In the genomic region with DNA sequence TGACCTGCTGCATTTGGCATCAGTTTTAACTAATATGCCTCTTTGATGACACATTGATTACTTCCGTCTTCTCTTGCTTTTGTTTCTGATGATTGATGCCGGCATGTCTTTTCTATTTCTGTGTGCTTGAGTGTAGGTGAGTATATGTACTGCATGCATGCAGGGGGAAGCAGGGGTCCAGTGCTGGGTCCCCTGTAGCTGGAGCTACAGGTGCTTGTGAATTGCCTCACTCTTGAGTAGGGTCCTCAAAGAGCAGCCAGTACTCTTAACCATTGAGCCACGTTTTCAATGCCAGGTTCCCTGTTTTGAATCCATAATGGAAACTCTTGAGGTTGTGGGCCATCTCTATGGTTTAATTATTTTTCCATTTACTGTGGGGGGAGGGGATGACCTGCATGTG, we compare ENCODE assay signal across 24 mouse cellular contexts. TPM values are rescaled to one million over a fixed set of nuclear protein-coding genes. Genes with fewer than 3 reads are reported as not detected.
DNase-seq lines count a peak whose midpoint lies in the region; ATAC-seq and TF ChIP-seq lines count a peak whose summit lies in the region.
"Had no signal": no experiment of that assay in that cellular context is flagged by ENCODE, and none has a peak within 500 bp of the region (broad histone marks: within the 10 kb centered on the region; RNA-seq: fewer than 3 reads in every experiment).

No protein-coding gene starts in this region.

- H3K79me2 ChIP-seq in MEL (ENCODE audit: control insufficient read depth, insufficient read depth, low read length, poor library complexity) = peaks cover 4% of the 10 kb centered on the region; the same call in 1 of the 2 replicates

- 0 out of 2 replicates have a peak overlapping the region, but pooled peaks have one; percentile 48 for H3K27ac ChIP-seq in heart, embryonic 12.5 days (ENCODE audit: poor library complexity, severe bottlenecking)
- no peak overlapping the region for H3K27ac ChIP-seq in heart, embryonic 11.5 days (ENCODE audit: low read depth, low read length)
- H3K27ac ChIP-seq in MEL (ENCODE audit: control insufficient read depth, low read depth, low read length) = no peak overlapping the region
- H3K27ac ChIP-seq: forebrain, embryonic 12.5 days; forebrain, embryonic 15.5 days; hindbrain, embryonic 14.5 days; hindbrain, postnatal 0 days had no signal

- H3K4me3 ChIP-seq in heart, embryonic 12.5 days = no peak overlapping the region
- no peak overlapping the region for H3K4me3 ChIP-seq in heart, embryonic 11.5 days (ENCODE audit: low read depth, low read length)
- no peak overlapping the region for H3K4me3 ChIP-seq in MEL (ENCODE audit: control insufficient read depth in 1 of 2, insufficient read depth in 1 of 2, low read depth in 2 of 2, low read length in 2 of 2)
- H3K4me3 ChIP-seq: embryonic facial prominence, embryonic 12.5 days; embryonic facial prominence, embryonic 15.5 days; forebrain, embryonic 12.5 days; forebrain, embryonic 15.5 days; heart, embryonic 15.5 days had no signal

- H3K9ac ChIP-seq in heart, embryonic 12.5 days = no peak overlapping the region
- no peak overlapping the region for H3K9ac ChIP-seq in heart, embryonic 11.5 days (ENCODE audit: low read depth, low read length)
- no peak overlapping the region for H3K9ac ChIP-seq in MEL (ENCODE audit: control insufficient read depth, low read depth, low read length, poor library complexity, severe bottlenecking)
- H3K9ac ChIP-seq: embryonic facial prominence, embryonic 12.5 days; embryonic facial prominence, embryonic 15.5 days; forebrain, embryonic 12.5 days; forebrain, embryonic 15.5 days; heart, embryonic 15.5 days; hindbrain, embryonic 14.5 days had no signal

- no peak for TF ChIP-seq EP300 in MEL (IDR thresholded peaks at IDR 0.05; ENCODE audit: low read depth in 1 of 2, low read length in 2 of 2)

- TF ChIP-seq RAD21 in MEL (IDR thresholded peaks at IDR 0.05; ENCODE audit: low read depth, low read length) = no peak

- intact Hi-C loops in heart, postnatal 25 days (cut with DNase I) = no loop called here

- peak; percentile 43 for DNase-seq in heart, postnatal 4 days
- no peak for DNase-seq in heart, postnatal 25 days (ENCODE audit: low spot score)
- DNase-seq in MEL (ENCODE audit: low read depth, low spot score) = peak; percentile 18
- DNase-seq: adrenal gland, postnatal 10 days; adrenal gland, postnatal 36 days; cerebellum, adult 18-20 months; cerebellum, adult 9-10 months; cerebellum, postnatal 14 days; gastrocnemius, postnatal 10 days; kidney, adult 18-20 months; kidney, adult 9 months had no signal

- no peak overlapping the region for H3K4me2 ChIP-seq in heart, embryonic 12.5 days
- H3K4me2 ChIP-seq in heart, embryonic 11.5 days = no peak overlapping the region
- H3K4me2 ChIP-seq: embryonic facial prominence, embryonic 12.5 days; embryonic facial prominence, embryonic 15.5 days; forebrain, embryonic 12.5 days; forebrain, embryonic 15.5 days; heart, embryonic 15.5 days; hindbrain, embryonic 14.5 days had no signal

- no peaks in the 10 kb centered on the region for H3K9me3 ChIP-seq in heart, embryonic 12.5 days (replicated peaks)
- H3K9me3 ChIP-seq in heart, embryonic 11.5 days (replicated peaks; ENCODE audit: control insufficient read depth, low read length) = no peaks in the 10 kb centered on the region
- H3K9me3 ChIP-seq in MEL (replicated peaks; ENCODE audit: insufficient read depth, low read length) = no peaks in the 10 kb centered on the region
- H3K9me3 ChIP-seq: embryonic facial prominence, embryonic 12.5 days; embryonic facial prominence, embryonic 15.5 days; forebrain, embryonic 12.5 days; forebrain, embryonic 15.5 days; heart, embryonic 15.5 days had no signal

- H3K36me3 ChIP-seq in heart, embryonic 12.5 days = peaks cover 63% of the 10 kb centered on the region
- peaks cover 43% of the 10 kb centered on the region for H3K36me3 ChIP-seq in heart, embryonic 11.5 days (ENCODE audit: control insufficient read depth, insufficient read depth, low read length)
- H3K36me3 ChIP-seq in MEL (ENCODE audit: control insufficient read depth in 1 of 2, insufficient read depth in 2 of 2, low read length in 2 of 2) = peaks cover 7 to 10% of the 10 kb centered on the region in 2 experiments

- no peak for ATAC-seq in heart, embryonic 12.5 days (ENCODE audit: insufficient number of reproducible peaks, low FRiP score)
- no peak for ATAC-seq in heart, embryonic 11.5 days (replicated peaks; ENCODE audit: insufficient number of reproducible peaks, low FRiP score, low TSS enrichment)
- no peak for ATAC-seq in granulocyte monocyte progenitor cell, adult 5-6 weeks (replicated peaks; ENCODE audit: poor library complexity, severe bottlenecking)
- ATAC-seq: forebrain, embryonic 15.5 days; inflammation-experienced regulatory T-cells, adult 6 months; intestine, embryonic 16.5 days; Patski had no signal

- WGBS in heart, embryonic 12.5 days = 77% methylated on average over 3 of the region's 3 CpGs
- WGBS in heart, embryonic 11.5 days (ENCODE audit: insufficient replicate concordance) = 81% methylated on average over 3 of the region's 3 CpGs

- H3K27me3 ChIP-seq in heart, embryonic 12.5 days (replicated peaks) = no peaks in the 10 kb centered on the region
- H3K27me3 ChIP-seq in heart, embryonic 11.5 days (ENCODE audit: control insufficient read depth, insufficient read depth, low read length) = no peaks in the 10 kb centered on the region
- no peaks in the 10 kb centered on the region for H3K27me3 ChIP-seq in MEL (ENCODE audit: control insufficient read depth in 1 of 2, insufficient read depth in 2 of 2, low read length in 2 of 2)
- H3K27me3 ChIP-seq: embryonic facial prominence, embryonic 12.5 days; embryonic facial prominence, embryonic 15.5 days; forebrain, embryonic 12.5 days; forebrain, embryonic 15.5 days; heart, embryonic 15.5 days; Patski had no signal

- peaks cover 39% of the 10 kb centered on the region for H3K4me1 ChIP-seq in heart, embryonic 12.5 days (replicated peaks)
- peaks cover 22% of the 10 kb centered on the region for H3K4me1 ChIP-seq in heart, embryonic 11.5 days (ENCODE audit: control insufficient read depth, insufficient read depth, low read length)
- peaks cover 0 to 3% of the 10 kb centered on the region in 2 experiments; a peak in 3 of 4 replicates for H3K4me1 ChIP-seq in MEL (ENCODE audit: control insufficient read depth in 1 of 2, insufficient read depth in 2 of 2, low read length in 2 of 2)

- TF ChIP-seq POLR2A in MEL (IDR thresholded peaks at IDR 0.05; ENCODE audit: control insufficient read depth in 1 of 2, insufficient read depth in 1 of 2, low read depth in 1 of 2, low read length in 2 of 2, poor library complexity in 1 of 2) = 0 out of 4 replicates have a peak, but pooled peaks of 1 of the 2 experiments have one; percentile 9

- no peak for TF ChIP-seq CTCF in MEL (IDR thresholded peaks at IDR 0.05 in 2 of 3, conservative IDR thresholded peaks at IDR 0.05 in 1 of 3; ENCODE audit: control insufficient read depth in 1 of 3, insufficient read depth in 1 of 3, low read depth in 2 of 3, low read length in 3 of 3, poor library complexity in 1 of 3, severe bottlenecking in 1 of 3)

TF ChIP-seq in MEL, 35 proteins besides CTCF, POLR2A, EP300 and RAD21 (continues in another document):
- TF ChIP-seq USF1 (IDR thresholded peaks at IDR 0.05; ENCODE audit: low read depth, low read length) (no peak), POLR2AphosphoS5 (IDR thresholded peaks at IDR 0.05; ENCODE audit: borderline replicate concordance, low read depth, low read length) (no peak), MEF2A (IDR thresholded peaks at IDR 0.05; ENCODE audit: extremely low read depth, insufficient replicate concordance, low read depth, low read length, poor library complexity, severe bottlenecking) (no peak), KAT2A (conservative IDR thresholded peaks at IDR 0.05; ENCODE audit: low read depth, low read length) (no peak), ZC3H11A (IDR thresholded peaks at IDR 0.05; ENCODE audit: low read depth, low read length) (no peak), ZKSCAN1 (IDR thresholded peaks at IDR 0.05; ENCODE audit: low read depth, low read length) (no peak), BHLHE40 (IDR thresholded peaks at IDR 0.05; ENCODE audit: borderline replicate concordance, low read depth, low read length) (no peak), ZNF384 (IDR thresholded peaks at IDR 0.05; ENCODE audit: low read depth, low read length) (no peak)

RNA-seq across cellular contexts. Expression of gene Slc25a4, which starts 6.8 kb away (rescaled TPM):
- polyA plus RNA-seq in heart, embryonic 12.5 days (2016; fragmentation: Nextera tagmentation; extraction: Ambion mirVana) = 1,672 and 1,682 TPM in 2 replicates
- 1,564 and 1,695 TPM in 2 replicates for polyA plus RNA-seq in heart, embryonic 11.5 days (2014; fragmentation: Nextera tagmentation; extraction: Ambion mirVana)
- total RNA-seq in heart, postnatal 4 days (2021) = 1,000 to 10,000 TPM; 3,101 to 3,310 TPM
- total RNA-seq in heart, postnatal 25 days (2021) = 1,000 to 10,000 TPM; 5,468 to 5,495 TPM
- total RNA-seq in MEL (2012; rRNA removed) = 311 and 342 TPM in 2 replicates
- 100 to 1,000 TPM; 188 to 471 TPM for polyA plus RNA-seq in MEL (2012; ENCODE audit: insufficient read depth in 1 of 2, insufficient read length in 2 of 2, low read depth in 1 of 2, low replicate concordance in 2 of 2, missing spikeins in 1 of 2)
- total RNA-seq in granulocyte monocyte progenitor cell, adult 5-6 weeks (2014; fragmentation: Nextera tagmentation) = 71.7 and 105 TPM in 2 replicates
- total RNA-seq in granulocyte monocyte progenitor cell, adult 5-6 weeks (2017) = 169 and 178 TPM in 2 replicates

RNA-seq across cellular contexts. Expression of gene Snx25, which starts 52.3 kb away (rescaled TPM):
- polyA plus RNA-seq in heart, embryonic 12.5 days (2016; fragmentation: Nextera tagmentation; extraction: Ambion mirVana) = 5.8 and 6.3 TPM in 2 replicates
- 2.9 and 6.6 TPM in 2 replicates for polyA plus RNA-seq in heart, embryonic 11.5 days (2014; fragmentation: Nextera tagmentation; extraction: Ambion mirVana)
- total RNA-seq in heart, postnatal 4 days (2021) = 10 to 100 TPM; 12.2 to 12.7 TPM
- 10 to 100 TPM in 1 of 2 experiments, 1 to 10 TPM in 1; 9.6 to 11.4 TPM for total RNA-seq in heart, postnatal 25 days (2021)
- 20.0 and 25.1 TPM in 2 replicates for total RNA-seq in MEL (2012; rRNA removed)
- polyA plus RNA-seq in MEL (2012; ENCODE audit: insufficient read depth in 1 of 2, insufficient read length in 2 of 2, low read depth in 1 of 2, low replicate concordance in 2 of 2, missing spikeins in 1 of 2) = 10 to 100 TPM in 1 of 2 experiments, not detected in 1; 23.1 TPM
- 6.6 and 18.2 TPM in 2 replicates for total RNA-seq in granulocyte monocyte progenitor cell, adult 5-6 weeks (2014; fragmentation: Nextera tagmentation)
- total RNA-seq in granulocyte monocyte progenitor cell, adult 5-6 weeks (2017) = 12.0 and 14.0 TPM in 2 replicates

RNA-seq across cellular contexts. Expression of gene Cfap97, which starts 52.7 kb away (rescaled TPM):
- 21.4 and 22.6 TPM in 2 replicates for polyA plus RNA-seq in heart, embryonic 12.5 days (2016; fragmentation: Nextera tagmentation; extraction: Ambion mirVana)
- polyA plus RNA-seq in heart, embryonic 11.5 days (2014; fragmentation: Nextera tagmentation; extraction: Ambion mirVana) = 21.5 and 22.3 TPM in 2 replicates
- 10 to 100 TPM; 14.1 to 15.2 TPM for total RNA-seq in heart, postnatal 4 days (2021)
- 10 to 100 TPM; 11.5 to 12.9 TPM for total RNA-seq in heart, postnatal 25 days (2021)
- 8.5 TPM in 2 replicates for total RNA-seq in MEL (2012; rRNA removed)
- 1 to 10 TPM in 1 of 2 experiments, not detected in 1; 9.3 TPM for polyA plus RNA-seq in MEL (2012; ENCODE audit: insufficient read depth in 1 of 2, insufficient read length in 2 of 2, low read depth in 1 of 2, low replicate concordance in 2 of 2, missing spikeins in 1 of 2)
- 22.7 and 29.9 TPM in 2 replicates for total RNA-seq in granulocyte monocyte progenitor cell, adult 5-6 weeks (2014; fragmentation: Nextera tagmentation)
- 24.9 and 29.0 TPM in 2 replicates for total RNA-seq in granulocyte monocyte progenitor cell, adult 5-6 weeks (2017)
